Mouse (Mus musculus): ENCODE data around the gene Ifi203. TPM values are rescaled to one million over a fixed set of nuclear protein-coding genes. Genes with fewer than 3 reads are reported as not detected.

Gene Ifi203
- total and polyA plus RNA-seq, 3 experiments, result 0.38 TPM; not detected in 2

Other genes with a start within 250 kb of the Ifi203 start
- not detected in 2 replicates for gene Ifi207, start 200.9 kb downstream of the Ifi203 start, total RNA-seq (2014; fragmentation: Nextera tagmentation)
- 0.06 and 0.11 TPM in 2 replicates for gene Ifi207, start 200.9 kb downstream of the Ifi203 start, total RNA-seq (2017)
- gene Ifi207, start 200.9 kb downstream of the Ifi203 start, polyA plus RNA-seq (2012), result not detected in 2 replicates
- not detected in 2 replicates for gene Ifi204, start 175.7 kb downstream of the Ifi203 start, total RNA-seq (2014; fragmentation: Nextera tagmentation)
- gene Ifi204, start 175.7 kb downstream of the Ifi203 start, total RNA-seq (2017), result 0.06 TPM in 1 of 2 replicates, not detected in the other
- gene Ifi204, start 175.7 kb downstream of the Ifi203 start, polyA plus RNA-seq (2012), result not detected in 2 replicates
- not detected in 2 replicates for gene Ifi211, start 29.6 kb downstream of the Ifi203 start, total RNA-seq (2014; fragmentation: Nextera tagmentation)
- not detected in 2 replicates for gene Ifi211, start 29.6 kb downstream of the Ifi203 start, total RNA-seq (2017)
- gene Ifi211, start 29.6 kb downstream of the Ifi203 start, polyA plus RNA-seq (2012), result not detected in 2 replicates
- gene Mndal, start 181 bp downstream of the Ifi203 start, total RNA-seq (2014; fragmentation: Nextera tagmentation), result not detected in 2 replicates
- 0.22 TPM in 1 of 2 replicates, not detected in the other for gene Mndal, start 181 bp downstream of the Ifi203 start, total RNA-seq (2017)
- gene Mndal, start 181 bp downstream of the Ifi203 start, polyA plus RNA-seq (2012), result not detected in 2 replicates
- not detected in 2 replicates for gene Ifi202b, start 40.1 kb upstream of the Ifi203 start, total RNA-seq (2014; fragmentation: Nextera tagmentation)
- gene Ifi202b, start 40.1 kb upstream of the Ifi203 start, total RNA-seq (2017), result 0.11 and 0.17 TPM in 2 replicates
- gene Ifi202b, start 40.1 kb upstream of the Ifi203 start, polyA plus RNA-seq (2012), result not detected in 2 replicates
- gene Ifi205, start 89.1 kb upstream of the Ifi203 start, total RNA-seq (2014; fragmentation: Nextera tagmentation), result not detected in 2 replicates
- 0.22 TPM in 1 of 2 replicates, not detected in the other for gene Ifi205, start 89.1 kb upstream of the Ifi203 start, total RNA-seq (2017)
- gene Ifi205, start 89.1 kb upstream of the Ifi203 start, polyA plus RNA-seq (2012), result not detected in 2 replicates
- not detected in 2 replicates for gene Olfr433, start 98.0 kb upstream of the Ifi203 start, total RNA-seq (2014; fragmentation: Nextera tagmentation)
- 0.11 TPM in 1 of 2 replicates, not detected in the other for gene Olfr433, start 98.0 kb upstream of the Ifi203 start, total RNA-seq (2017)
- not detected in 2 replicates for gene Olfr433, start 98.0 kb upstream of the Ifi203 start, polyA plus RNA-seq (2012)
- not detected in 2 replicates for gene Olfr432, start 106.5 kb upstream of the Ifi203 start, total RNA-seq (2014; fragmentation: Nextera tagmentation)
- 0.05 and 0.06 TPM in 2 replicates for gene Olfr432, start 106.5 kb upstream of the Ifi203 start, total RNA-seq (2017)
- gene Olfr432, start 106.5 kb upstream of the Ifi203 start, polyA plus RNA-seq (2012), result not detected in 2 replicates
- gene Olfr430, start 123.9 kb upstream of the Ifi203 start, total RNA-seq (2014; fragmentation: Nextera tagmentation), result not detected in 2 replicates
- gene Olfr430, start 123.9 kb upstream of the Ifi203 start, total RNA-seq (2017), result 0.06 TPM in 1 of 2 replicates, not detected in the other
- gene Olfr430, start 123.9 kb upstream of the Ifi203 start, polyA plus RNA-seq (2012), result not detected in 2 replicates
- not detected in 2 replicates for gene Olfr429, start 141.7 kb upstream of the Ifi203 start, total RNA-seq (2014; fragmentation: Nextera tagmentation)
- not detected in 2 replicates for gene Olfr429, start 141.7 kb upstream of the Ifi203 start, total RNA-seq (2017)
- not detected in 2 replicates for gene Olfr429, start 141.7 kb upstream of the Ifi203 start, polyA plus RNA-seq (2012)
- gene Olfr427, start 154.2 kb upstream of the Ifi203 start, total RNA-seq (2014; fragmentation: Nextera tagmentation), result not detected in 2 replicates
- 0.11 and 0.35 TPM in 2 replicates for gene Olfr427, start 154.2 kb upstream of the Ifi203 start, total RNA-seq (2017)
- not detected in 2 replicates for gene Olfr427, start 154.2 kb upstream of the Ifi203 start, polyA plus RNA-seq (2012)
- not detected in 2 replicates for gene Olfr231, start 178.5 kb upstream of the Ifi203 start, total RNA-seq (2014; fragmentation: Nextera tagmentation)
- 0.23 TPM in 1 of 2 replicates, not detected in the other for gene Olfr231, start 178.5 kb upstream of the Ifi203 start, total RNA-seq (2017)
- not detected in 2 replicates for gene Olfr231, start 178.5 kb upstream of the Ifi203 start, polyA plus RNA-seq (2012)
- gene Olfr424, start 188.8 kb upstream of the Ifi203 start, total RNA-seq (2014; fragmentation: Nextera tagmentation), result not detected in 2 replicates
- gene Olfr424, start 188.8 kb upstream of the Ifi203 start, total RNA-seq (2017), result 0.12 TPM in 1 of 2 replicates, not detected in the other
- not detected in 2 replicates for gene Olfr424, start 188.8 kb upstream of the Ifi203 start, polyA plus RNA-seq (2012)
- not detected in 2 replicates for gene Olfr420, start 213.0 kb upstream of the Ifi203 start, total RNA-seq (2014; fragmentation: Nextera tagmentation)
- gene Olfr420, start 213.0 kb upstream of the Ifi203 start, total RNA-seq (2017), result 0.06 and 0.11 TPM in 2 replicates
- gene Olfr420, start 213.0 kb upstream of the Ifi203 start, polyA plus RNA-seq (2012), result not detected in 2 replicates
- gene Spta1, start 230.1 kb upstream of the Ifi203 start, total RNA-seq (2014; fragmentation: Nextera tagmentation), result 66.5 and 113 TPM in 2 replicates
- 66.3 and 77.0 TPM in 2 replicates for gene Spta1, start 230.1 kb upstream of the Ifi203 start, total RNA-seq (2017)
- 2.6 and 3.1 TPM in 2 replicates for gene Spta1, start 230.1 kb upstream of the Ifi203 start, polyA plus RNA-seq (2012)